Mouse (Mus musculus) limb, embryonic 15.5 days (tissue): ENCODE results near the gene Ftl1. TPM values are rescaled to one million over a fixed set of nuclear protein-coding genes. Genes with fewer than 3 reads are reported as not detected.
"Not testable (repeated sequence)": the region's sequence is repeated elsewhere in the genome, so short reads cannot be mapped to it uniquely, and the experiment has no call there.

Experiments used
- ATAC-seq: fragments of 200-750 bp; cut with Nextera tagmentation; 2 replicates; pipeline ENCODE4 v1.8.0; 2017; ENCODE audit warnings: low read depth, moderate TSS enrichment; ENCODE audit not compliant: insufficient number of reproducible peaks, low FRiP score, low TSS enrichment
- H3K27ac ChIP-seq: fragments of 300-500 bp; sonication (generic); 2 replicates; pipeline ENCODE4 v1.5.1; 2015; ENCODE audit warnings: moderate library complexity, mild to moderate bottlenecking, inconsistent platforms
- H3K27me3 ChIP-seq: fragments of 300-500 bp; sonication (generic); 2 replicates; pipeline ENCODE4 v1.6.1; 2015; ENCODE audit warnings: inconsistent platforms
- H3K36me3 ChIP-seq: fragments of 300-500 bp; sonication (generic); 2 replicates; pipeline ENCODE4 v1.6.1; 2015; ENCODE audit warnings: inconsistent platforms
- H3K4me1 ChIP-seq: fragments of 300-500 bp; sonication (generic); 2 replicates; pipeline ENCODE4 v1.6.1; 2015; ENCODE audit warnings: inconsistent platforms
- H3K4me2 ChIP-seq: fragments of 300-500 bp; sonication (generic); 2 replicates; pipeline ENCODE4 v1.6.1; 2015; ENCODE audit warnings: mild to moderate bottlenecking, inconsistent platforms
- H3K4me3 ChIP-seq: fragments of 300-500 bp; sonication (generic); 2 replicates; pipeline ENCODE4 v1.5.1; 2015; ENCODE audit warnings: mild to moderate bottlenecking, inconsistent platforms
- H3K9ac ChIP-seq: fragments of 300-500 bp; sonication (generic); 2 replicates; pipeline ENCODE4 v1.6.1; 2015; ENCODE audit warnings: inconsistent platforms
- H3K9me3 ChIP-seq: fragments of 300-500 bp; sonication (generic); 2 replicates; pipeline ENCODE4 v1.6.1; 2016; ENCODE audit warnings: inconsistent platforms
- WGBS: fragments of 180-500 bp; shearing (Covaris S2); methylation state at CpG from one replicate; pipeline ENCODE4 v1.1.7; 2015; 5-methylcytosine and 5-hydroxymethylcytosine counted together
- polyA plus RNA-seq: library from polyadenylated mRNA; unstranded; fragments of >200 nt; fragmentation: Nextera tagmentation; extraction: Ambion mirVana; gene quantifications from 2 replicates; pipeline ENCODE4 v1.2.1, GENCODE M21; 2015

Ftl1 gene
- polyA plus RNA-seq, 1 experiment from 2014 or later, result 4,640 TPM

- Histone ChIP-seq H3K9ac (no peak overlapping the region), H3K4me3 (peak overlapping the region; percentile 26), H3K27ac (no peak overlapping the region), H3K27me3 (no peaks in the 10 kb centered on the region), H3K9me3 (no peaks in the 10 kb centered on the region), H3K4me2 (peak overlapping the region; percentile 39), H3K36me3 (no peaks in the 10 kb centered on the region), H3K4me1 (no peaks in the 10 kb centered on the region)
- ATAC-seq, result no peak
- WGBS, result 62% methylated on average over 16 of the region's 16 CpGs
These were observed 15.7 kb upstream of the Ftl1 start for GRCm38 (mm10) chr7:45475291-45475969.

GRCm38 (mm10) chr7:45470869-45471268 lies 11.2 kb upstream of the Ftl1 start:
- Histone ChIP-seq H3K9ac (no peak overlapping the region), H3K4me2 (no peak overlapping the region), H3K36me3 (no peaks in the 10 kb centered on the region), H3K27me3 (no peaks in the 10 kb centered on the region), H3K27ac (no peak overlapping the region), H3K4me1 (peaks cover 9% of the 10 kb centered on the region), H3K4me3 (no peak overlapping the region), H3K9me3 (no peaks in the 10 kb centered on the region)
- WGBS, result 6% methylated on average over 3 of the region's 3 CpGs
- ATAC-seq, result no peak

- Histone ChIP-seq H3K4me3 (peak overlapping the region; percentile 65), H3K36me3 (peaks cover 34% of the 10 kb centered on the region), H3K27me3 (no peaks in the 10 kb centered on the region), H3K27ac (no peak overlapping the region), H3K4me1 (peaks cover 20% of the 10 kb centered on the region), H3K9me3 (no peaks in the 10 kb centered on the region), H3K9ac (no peak overlapping the region), H3K4me2 (peak overlapping the region; percentile 85)
- ATAC-seq, result 0 out of 2 replicates have a peak, but pooled peaks have one; percentile 6
- 31% methylated on average over 7 of the region's 7 CpGs for WGBS
These were observed 7.5 kb upstream of the Ftl1 start for GRCm38 (mm10) chr7:45467090-45467670.

- no peaks in the 10 kb centered on the region for H3K9me3 ChIP-seq
- H3K4me1 ChIP-seq, result peaks cover 26% of the 10 kb centered on the region
- peak within 1 kb of the TSS; percentile 65 for H3K4me3 ChIP-seq
- peak within 1 kb of the TSS; percentile 65 for H3K9ac ChIP-seq
- H3K27me3 ChIP-seq, result no peaks in the 10 kb centered on the region
- peak within 1 kb of the TSS; percentile 85 for H3K4me2 ChIP-seq
- WGBS, result under 1% methylated on average over 52 of the region's 58 CpGs
- peak within 1 kb of the TSS; percentile 22 for H3K27ac ChIP-seq
- H3K36me3 ChIP-seq, result peaks cover 39% of the 10 kb centered on the region
- peak; percentile 76 for ATAC-seq
These were observed 6.8 kb upstream of the Ftl1 start, which contains the start of gene Bax for GRCm38 (mm10) chr7:45466283-45467089. Gene Bax (minus strand): TSS chr7:45466898.

- peaks cover 43% of the 10 kb centered on the region for H3K36me3 ChIP-seq
- H3K9me3 ChIP-seq, result no peaks in the 10 kb centered on the region
- H3K27ac ChIP-seq, result no peak overlapping the region
- peaks cover 33% of the 10 kb centered on the region for H3K4me1 ChIP-seq
- peak overlapping the region; percentile 65 for H3K9ac ChIP-seq
- ATAC-seq, result no peak
- H3K4me3 ChIP-seq, result peak overlapping the region; percentile 65
- H3K27me3 ChIP-seq, result no peaks in the 10 kb centered on the region
- peak overlapping the region; percentile 85 for H3K4me2 ChIP-seq
- WGBS, result 78% methylated on average over 9 of the region's 9 CpGs
These were observed 5.9 kb upstream of the Ftl1 start for GRCm38 (mm10) chr7:45465549-45465948.

GRCm38 (mm10) chr7:45465112-45465511 lies 5.4 kb upstream of the Ftl1 start:
- peak overlapping the region; percentile 85; the same call in 1 of the 2 replicates for H3K4me2 ChIP-seq
- H3K9me3 ChIP-seq, result no peaks in the 10 kb centered on the region
- H3K27ac ChIP-seq, result no peak overlapping the region
- 96% methylated on average over 12 of the region's 12 CpGs for WGBS
- no peaks in the 10 kb centered on the region for H3K27me3 ChIP-seq
- no peak for ATAC-seq
- H3K4me3 ChIP-seq, result no peak overlapping the region
- no peak overlapping the region for H3K9ac ChIP-seq
- H3K4me1 ChIP-seq, result peaks cover 38% of the 10 kb centered on the region
- peaks cover 43% of the 10 kb centered on the region for H3K36me3 ChIP-seq

- H3K27me3 ChIP-seq, result no peaks in the 10 kb centered on the region
- WGBS, result 91% methylated on average over 7 of the region's 7 CpGs
- H3K4me3 ChIP-seq, result no peak overlapping the region
- no peaks in the 10 kb centered on the region for H3K9me3 ChIP-seq
- no peak overlapping the region for H3K4me2 ChIP-seq
- peaks cover 43% of the 10 kb centered on the region for H3K36me3 ChIP-seq
- ATAC-seq, result no peak
- peaks cover 40% of the 10 kb centered on the region for H3K4me1 ChIP-seq
- H3K9ac ChIP-seq, result no peak overlapping the region
- H3K27ac ChIP-seq, result no peak overlapping the region
These were observed 4.5 kb upstream of the Ftl1 start for GRCm38 (mm10) chr7:45463987-45464778.

- ATAC-seq, H3K4me3 ChIP-seq, H3K9ac ChIP-seq, H3K4me2 ChIP-seq, H3K27ac ChIP-seq, H3K27me3 ChIP-seq, H3K9me3 ChIP-seq: not testable (repeated sequence)
- Histone ChIP-seq H3K4me1 (peaks cover 46% of the 10 kb centered on the region), H3K36me3 (peaks cover 52% of the 10 kb centered on the region)
- 79% methylated on average over 4 of the region's 4 CpGs for WGBS
These were observed 3.2 kb upstream of the Ftl1 start for GRCm38 (mm10) chr7:45462868-45463267.

GRCm38 (mm10) chr7:45462325-45462724 lies 2.6 kb upstream of the Ftl1 start:
- no peaks in the 10 kb centered on the region for H3K9me3 ChIP-seq
- H3K36me3 ChIP-seq, result peaks cover 57% of the 10 kb centered on the region
- peaks cover 51% of the 10 kb centered on the region for H3K4me1 ChIP-seq
- H3K9ac ChIP-seq, result no peak overlapping the region
- 84% methylated on average over 4 of the region's 4 CpGs for WGBS
- H3K4me2 ChIP-seq, result no peak overlapping the region
- no peak for ATAC-seq
- H3K4me3 ChIP-seq, result no peak overlapping the region
- no peaks in the 10 kb centered on the region for H3K27me3 ChIP-seq
- H3K27ac ChIP-seq, result peak overlapping the region; percentile 17; the same call in 1 of the 2 replicates

- H3K4me1 ChIP-seq, result peaks cover 55% of the 10 kb centered on the region
- no peaks in the 10 kb centered on the region for H3K27me3 ChIP-seq
- peaks cover 63% of the 10 kb centered on the region for H3K36me3 ChIP-seq
- ATAC-seq, result no peak
- no peak overlapping the region for H3K9ac ChIP-seq
- no peaks in the 10 kb centered on the region for H3K9me3 ChIP-seq
- no peak overlapping the region for H3K4me2 ChIP-seq
- peak overlapping the region; percentile 87; the same call in 1 of the 2 replicates for H3K27ac ChIP-seq
- 85% methylated on average over 4 of the region's 4 CpGs for WGBS
- H3K4me3 ChIP-seq, result no peak overlapping the region
These were observed 2.1 kb upstream of the Ftl1 start for GRCm38 (mm10) chr7:45461781-45462180.

- Histone ChIP-seq H3K36me3 (peaks cover 65% of the 10 kb centered on the region), H3K9me3 (no peaks in the 10 kb centered on the region), H3K4me2 (no peak overlapping the region), H3K4me3 (no peak overlapping the region), H3K27me3 (no peaks in the 10 kb centered on the region), H3K9ac (no peak overlapping the region), H3K27ac (peak overlapping the region; percentile 87), H3K4me1 (peaks cover 57% of the 10 kb centered on the region)
- ATAC-seq, result no peak
- WGBS, result 54% methylated on average over 4 of the region's 5 CpGs
These were observed 1.6 kb upstream of the Ftl1 start for GRCm38 (mm10) chr7:45461326-45461725.
